Comparison of ENCODE assay signal across 8 mouse cellular contexts in genomic region chrX:98937555-98938294, GRCm38 (mm10). TPM values are rescaled to one million over a fixed set of nuclear protein-coding genes. Genes with fewer than 3 reads are reported as not detected.
DNase-seq lines count a peak whose midpoint lies in the region; ATAC-seq and TF ChIP-seq lines count a peak whose summit lies in the region.

No protein-coding gene starts in this region.

- peak; percentile 84 for TF ChIP-seq CTCF in layer of hippocampus, adult 2 months (conservative IDR thresholded peaks at IDR 0.05)
- peak; percentile 76 for TF ChIP-seq CTCF in lung, embryonic 14.5 days (IDR thresholded peaks at IDR 0.05; ENCODE audit: low read depth)
- peak; percentile 34; the same call in 1 of the 2 replicates for TF ChIP-seq CTCF in olfactory bulb, adult 2 months (IDR thresholded peaks at IDR 0.05; ENCODE audit: insufficient read depth, low read depth, low read length)
- TF ChIP-seq CTCF in thymus, adult 2 months (IDR thresholded peaks at IDR 0.05; ENCODE audit: borderline replicate concordance, control insufficient read depth, extremely low read depth, insufficient read depth, low read length, poor library complexity): peak; percentile 76; the same call in 1 of the 2 replicates

- 0 out of 2 replicates have a peak, but pooled peaks have one; percentile 16 for TF ChIP-seq POLR2A in olfactory bulb, adult 2 months (IDR thresholded peaks at IDR 0.05; ENCODE audit: insufficient read depth, low read depth, low read length)
- TF ChIP-seq POLR2A in thymus, adult 2 months (IDR thresholded peaks at IDR 0.05; ENCODE audit: control insufficient read depth, extremely low read depth, insufficient read depth, low read length, poor library complexity): 0 out of 2 replicates have a peak, but pooled peaks have one; percentile 25

- H3K4me3 ChIP-seq in forebrain, embryonic 14.5 days (ENCODE audit: low read depth, low read length): peak overlapping the region; percentile 53
- peak overlapping the region; percentile 79 for H3K4me3 ChIP-seq in layer of hippocampus, adult 2 months
- peak overlapping the region; percentile 60 for H3K4me3 ChIP-seq in lung, embryonic 14.5 days (ENCODE audit: low read depth, low read length)
- peak overlapping the region; percentile 80 for H3K4me3 ChIP-seq in olfactory bulb, adult 2 months (ENCODE audit: insufficient read depth, low read depth, low read length)
- H3K4me3 ChIP-seq in thymus, adult 2 months (ENCODE audit: control insufficient read depth, insufficient read depth, low read length): peak overlapping the region; percentile 100

- peak; percentile 88 for DNase-seq in ES-CJ7 (ENCODE audit: low read depth, low spot score)
- peak; percentile 91 for DNase-seq in cerebellum, adult 11 months
- peak; percentile 94 for DNase-seq in forebrain, embryonic 14.5 days (ENCODE audit: low spot score)
- DNase-seq in heart, postnatal 25 days (ENCODE audit: low spot score): peak; percentile 89
- DNase-seq in layer of hippocampus, adult 2 months (ENCODE audit: low spot score in 2 of 2): peak; percentile 90 to 91
- DNase-seq in lung, embryonic 14.5 days: peak; percentile 97
- DNase-seq in thymus, adult 2 months: peak; percentile 90

- H3K36me3 ChIP-seq in forebrain, embryonic 14.5 days (ENCODE audit: control insufficient read depth, insufficient read depth, low read length): 0 out of 2 replicates have a peak, but pooled peaks cover 8% of the 10 kb centered on the region
- H3K36me3 ChIP-seq in lung, embryonic 14.5 days (ENCODE audit: insufficient read depth): peaks cover 12% of the 10 kb centered on the region; the same call in 1 of the 2 replicates
- H3K36me3 ChIP-seq in thymus, adult 2 months (ENCODE audit: control insufficient read depth, insufficient read depth, low read length): no peaks in the 10 kb centered on the region

- intact Hi-C loops in heart, postnatal 25 days (cut with DNase I): no loop called here

- H3K4me2 ChIP-seq in forebrain, embryonic 14.5 days (ENCODE audit: low read length): peak overlapping the region; percentile 57
- peak overlapping the region; percentile 61 for H3K4me2 ChIP-seq in lung, embryonic 14.5 days

- WGBS in forebrain, embryonic 14.5 days: 37% methylated on average over 56 of the region's 57 CpGs
- 15% methylated on average over 57 of the region's 57 CpGs for WGBS in lung, embryonic 14.5 days
- WGBS in olfactory bulb, adult 2 months: 28% methylated on average over 56 of the region's 57 CpGs
- under 1% methylated on average over 56 of the region's 57 CpGs for WGBS in thymus, adult 2 months

- peak; percentile 89 for ATAC-seq in forebrain, embryonic 14.5 days
- ATAC-seq in lung, embryonic 14.5 days (ENCODE audit: insufficient read depth): peak; percentile 87

- peak overlapping the region; percentile 86 for H3K27ac ChIP-seq in forebrain, embryonic 14.5 days (ENCODE audit: low read depth, low read length)
- peak overlapping the region; percentile 95 for H3K27ac ChIP-seq in layer of hippocampus, adult 2 months
- peak overlapping the region; percentile 96 for H3K27ac ChIP-seq in lung, embryonic 14.5 days (ENCODE audit: low read depth)
- peak overlapping the region; percentile 89 for H3K27ac ChIP-seq in olfactory bulb, adult 2 months (ENCODE audit: insufficient read depth, low read depth, low read length)
- peak overlapping the region; percentile 75 for H3K27ac ChIP-seq in thymus, adult 2 months (ENCODE audit: control insufficient read depth, insufficient read depth, low read length)

- peak overlapping the region; percentile 66 for H3K9ac ChIP-seq in forebrain, embryonic 14.5 days (ENCODE audit: low read length)
- H3K9ac ChIP-seq in lung, embryonic 14.5 days: peak overlapping the region; percentile 71

- no peaks in the 10 kb centered on the region for H3K9me3 ChIP-seq in forebrain, embryonic 14.5 days (replicated peaks; ENCODE audit: control insufficient read depth, low read length)
- H3K9me3 ChIP-seq in lung, embryonic 14.5 days (ENCODE audit: low read depth, low read length): no peaks in the 10 kb centered on the region

- no peaks in the 10 kb centered on the region for H3K4me1 ChIP-seq in forebrain, embryonic 14.5 days (ENCODE audit: control insufficient read depth, insufficient read depth, low read length)
- H3K4me1 ChIP-seq in lung, embryonic 14.5 days (ENCODE audit: insufficient read depth): no peaks in the 10 kb centered on the region
- no peaks in the 10 kb centered on the region for H3K4me1 ChIP-seq in olfactory bulb, adult 2 months (ENCODE audit: control insufficient read depth, insufficient read depth, low read length)
- peaks cover 4% of the 10 kb centered on the region; the same call in 1 of the 2 replicates for H3K4me1 ChIP-seq in thymus, adult 2 months (replicated peaks; ENCODE audit: control insufficient read depth, insufficient read depth, low read length)

- no peaks in the 10 kb centered on the region for H3K27me3 ChIP-seq in forebrain, embryonic 14.5 days (replicated peaks; ENCODE audit: control insufficient read depth, insufficient read depth, low read length)
- no peaks in the 10 kb centered on the region for H3K27me3 ChIP-seq in lung, embryonic 14.5 days (ENCODE audit: insufficient read depth, low read length)
- no peaks in the 10 kb centered on the region for H3K27me3 ChIP-seq in thymus, adult 2 months (ENCODE audit: control insufficient read depth, insufficient read depth, low read length)

RNA-seq across cellular contexts. Expression of gene Yipf6, which starts 1.6 kb away (rescaled TPM):
- 13.2 and 15.7 TPM in 2 replicates for polyA plus RNA-seq in forebrain, embryonic 14.5 days (2014; fragmentation: Nextera tagmentation; extraction: Ambion mirVana)
- total RNA-seq in heart, postnatal 25 days (2021): 10 to 100 TPM; 21.4 to 21.5 TPM
- 10 to 100 TPM; 36.8 to 40.5 TPM for total RNA-seq in layer of hippocampus, adult 2 months (2021)
- 28.1 and 30.3 TPM in 2 replicates for polyA plus RNA-seq in lung, embryonic 14.5 days (2014; fragmentation: Nextera tagmentation; extraction: Ambion mirVana)
- not detected in 2 replicates for polyA plus RNA-seq in olfactory bulb, adult 2 months (2012; ENCODE audit: insufficient read depth, insufficient read length, low replicate concordance, missing spikeins)
- 16.5 and 16.8 TPM in 2 replicates for polyA plus RNA-seq in thymus, adult 2 months (2012; rRNA removed)

RNA-seq across cellular contexts. Expression of gene Ophn1, which starts 46.9 kb away (rescaled TPM):
- 24.5 and 36.6 TPM in 2 replicates for polyA plus RNA-seq in forebrain, embryonic 14.5 days (2014; fragmentation: Nextera tagmentation; extraction: Ambion mirVana)
- total RNA-seq in heart, postnatal 25 days (2021): 1 to 10 TPM; 6.6 to 9.4 TPM
- 10 to 100 TPM; 39.6 to 41.3 TPM for total RNA-seq in layer of hippocampus, adult 2 months (2021)
- 13.2 and 14.6 TPM in 2 replicates for polyA plus RNA-seq in lung, embryonic 14.5 days (2014; fragmentation: Nextera tagmentation; extraction: Ambion mirVana)
- polyA plus RNA-seq in olfactory bulb, adult 2 months (2012; ENCODE audit: insufficient read depth, insufficient read length, low replicate concordance, missing spikeins): not detected in 2 replicates
- polyA plus RNA-seq in thymus, adult 2 months (2012; rRNA removed): 1.1 and 1.6 TPM in 2 replicates

Comparison
In these comparisons a context has a peak if more than half of its experiments do, and no peak if none do; other contexts are left out.
1. Peak in every context shown above with its lines: DNase-seq, ATAC-seq, H3K4me3 ChIP-seq and H3K27ac ChIP-seq.
2. CTCF ChIP-seq: peak in every context shown above with its lines; median percentile 84 in layer of hippocampus, adult 2 months; 76 in lung, embryonic 14.5 days; 76 in thymus, adult 2 months; 34 in olfactory bulb, adult 2 months.